Mouse (Mus musculus) embryo, embryonic 9.5 days (tissue): ENCODE measurements around the gene P2ry2.

Experiments
- DNase-seq: peaks from one replicate; pipeline ENCODE4 v3.0.0-alpha.2; 2017; ENCODE audit errors: extremely low spot score

Gene P2ry2

GRCm38 (mm10) chr7:101026836-101027235, 14.2 kb upstream of the P2ry2 start:
- no peak for DNase-seq

GRCm38 (mm10) chr7:101017492-101017891, 4.8 kb upstream of the P2ry2 start:
- DNase-seq = no peak

GRCm38 (mm10) chr7:101017021-101017461, 4.4 kb upstream of the P2ry2 start:
- DNase-seq = no peak

GRCm38 (mm10) chr7:101014985-101015384, 2.3 kb upstream of the P2ry2 start:
- no peak for DNase-seq

GRCm38 (mm10) chr7:101014041-101014440, 1.4 kb upstream of the P2ry2 start:
- no peak for DNase-seq

- peak; percentile 76 for DNase-seq
Measured at GRCm38 (mm10) chr7:101011681-101012367, 842 bp downstream of the P2ry2 start.

GRCm38 (mm10) chr7:101010741-101011140, 1.9 kb downstream of the P2ry2 start:
- no peak for DNase-seq

- DNase-seq = no peak
Measured at GRCm38 (mm10) chr7:101006201-101006600, 6.5 kb downstream of the P2ry2 start.

- DNase-seq = no peak
Measured at GRCm38 (mm10) chr7:101005119-101005518, 7.5 kb downstream of the P2ry2 start.

- DNase-seq = no peak
Measured at GRCm38 (mm10) chr7:101003442-101004326, 9.0 kb downstream of the P2ry2 start.

- no peak for DNase-seq
Measured at GRCm38 (mm10) chr7:101002274-101002673, 10.4 kb downstream of the P2ry2 start.

GRCm38 (mm10) chr7:100999623-101000022, 13.0 kb downstream of the P2ry2 start:
- DNase-seq = no peak

GRCm38 (mm10) chr7:100998578-100998960, 14.1 kb downstream of the P2ry2 start:
- no peak for DNase-seq

- DNase-seq = no peak
Measured at GRCm38 (mm10) chr7:100997951-100998577, 14.6 kb downstream of the P2ry2 start.

- DNase-seq = no peak
Measured at GRCm38 (mm10) chr7:100997215-100997614, 15.5 kb downstream of the P2ry2 start.

- DNase-seq = no peak
Measured at GRCm38 (mm10) chr7:100995951-100996350, 16.7 kb downstream of the P2ry2 start.

- DNase-seq = no peak
Measured at GRCm38 (mm10) chr7:100995260-100995864, 17.3 kb downstream of the P2ry2 start.

GRCm38 (mm10) chr7:100993166-100993565, 19.5 kb downstream of the P2ry2 start:
- DNase-seq = no peak

- DNase-seq = no peak
Measured at GRCm38 (mm10) chr7:100991972-100992371, 20.7 kb downstream of the P2ry2 start.

GRCm38 (mm10) chr7:100990636-100991311, 21.9 kb downstream of the P2ry2 start:
- no peak for DNase-seq

- DNase-seq = peak; percentile 75
Measured at GRCm38 (mm10) chr7:100988092-100988491, 24.6 kb downstream of the P2ry2 start.
